Mouse (Mus musculus) midbrain, embryonic 11.5 days (tissue): ENCODE data around the gene Spink4. TPM values are rescaled to one million over a fixed set of nuclear protein-coding genes. Genes with fewer than 3 reads are reported as not detected.

Source experiments
- ATAC-seq: fragments of 200-750 bp; cut with Nextera tagmentation; 2 replicates; pipeline ENCODE4 v1.8.0; 2017; ENCODE audit warnings: moderate TSS enrichment, moderate library complexity; ENCODE audit not compliant: low FRiP score
- DNase-seq: peaks from one replicate; pipeline ENCODE4 v3.0.0; 2015; ENCODE audit warnings: low spot score; ENCODE audit errors: missing footprints
- H3K27ac ChIP-seq: fragments of 300-500 bp; sonication (generic); 2 replicates; pipeline ENCODE4 v1.5.1; 2014; ENCODE audit warnings: low read depth, low read length
- H3K27me3 ChIP-seq: fragments of 300-500 bp; sonication (generic); 2 replicates; pipeline ENCODE4 v1.6.1; 2014; ENCODE audit warnings: mild to moderate bottlenecking, low read length, moderate library complexity, mixed read lengths; ENCODE audit not compliant: control insufficient read depth, insufficient read depth
- H3K36me3 ChIP-seq: fragments of 300-500 bp; sonication (generic); 2 replicates; pipeline ENCODE4 v1.6.1; 2014; ENCODE audit warnings: mild to moderate bottlenecking, low read length, moderate library complexity, mixed read lengths; ENCODE audit not compliant: control insufficient read depth, insufficient read depth
- H3K4me1 ChIP-seq: fragments of 300-500 bp; sonication (generic); 2 replicates; pipeline ENCODE4 v1.6.1; 2014; ENCODE audit warnings: low read length; ENCODE audit not compliant: control insufficient read depth, insufficient read depth
- H3K4me2 ChIP-seq: fragments of 300-500 bp; sonication (generic); 2 replicates; pipeline ENCODE4 v1.6.1; 2014; ENCODE audit warnings: mild to moderate bottlenecking, moderate library complexity
- H3K4me3 ChIP-seq: fragments of 300-500 bp; sonication (generic); 2 replicates; pipeline ENCODE4 v1.5.1; 2014; ENCODE audit warnings: low read depth, low read length
- H3K9ac ChIP-seq: fragments of 300-500 bp; sonication (generic); 2 replicates; pipeline ENCODE4 v1.6.1; 2014; ENCODE audit warnings: low read length
- H3K9me3 ChIP-seq: fragments of 300-500 bp; sonication (generic); 2 replicates; pipeline ENCODE4 v1.6.1; 2016; ENCODE audit warnings: low read length; ENCODE audit not compliant: control insufficient read depth
- WGBS: fragments of 180-500 bp; shearing (Covaris S2); extraction: QIAGEN DNeasy Blood & Tissue Kit; methylation state at CpG from one replicate; pipeline ENCODE4 v1.1.7; 2014; 5-methylcytosine and 5-hydroxymethylcytosine counted together
- polyA plus RNA-seq: library from polyadenylated mRNA; unstranded; fragments of >200 nt; fragmentation: Nextera tagmentation; extraction: Ambion mirVana; gene quantifications from 2 replicates; pipeline ENCODE4 v1.2.1, GENCODE M21; 2014

Spink4 gene
- polyA plus RNA-seq, 1 experiment from 2014 or later: not detected

GRCm38 (mm10) chr4:40895646-40896045 lies 24.2 kb upstream of the Spink4 start:
- Histone ChIP-seq H3K4me1 (no peaks in the 10 kb centered on the region), H3K27ac (no peak overlapping the region), H3K27me3 (no peaks in the 10 kb centered on the region), H3K9me3 (no peaks in the 10 kb centered on the region), H3K36me3 (no peaks in the 10 kb centered on the region), H3K4me2 (no peak overlapping the region), H3K9ac (no peak overlapping the region), H3K4me3 (no peak overlapping the region)
- ATAC-seq: no peak
- no peak for DNase-seq
- WGBS: 94% methylated on average over 2 of the region's 2 CpGs

- ATAC-seq: no peak
Measured at GRCm38 (mm10) chr4:40898476-40899044, 21.3 kb upstream of the Spink4 start.

GRCm38 (mm10) chr4:40899264-40899663 lies 20.6 kb upstream of the Spink4 start:
- Histone ChIP-seq H3K4me3 (no peak overlapping the region), H3K9ac (no peak overlapping the region), H3K4me1 (no peaks in the 10 kb centered on the region), H3K27ac (no peak overlapping the region), H3K9me3 (no peaks in the 10 kb centered on the region), H3K36me3 (no peaks in the 10 kb centered on the region), H3K27me3 (no peaks in the 10 kb centered on the region), H3K4me2 (no peak overlapping the region)
- DNase-seq (no peak), ATAC-seq (no peak)
- 67% methylated on average over 2 of the region's 2 CpGs for WGBS

More at GRCm38 (mm10) chr4:40898476-40899044, 21.3 kb upstream of the Spink4 start:
- DNase-seq: no peak
- no peaks in the 10 kb centered on the region for H3K9me3 ChIP-seq
- WGBS: 87% methylated on average over 6 of the region's 6 CpGs
- no peak overlapping the region for H3K27ac ChIP-seq
- no peaks in the 10 kb centered on the region for H3K27me3 ChIP-seq
- no peaks in the 10 kb centered on the region for H3K4me1 ChIP-seq
- H3K4me3 ChIP-seq: no peak overlapping the region
- H3K9ac ChIP-seq: no peak overlapping the region
- H3K36me3 ChIP-seq: no peaks in the 10 kb centered on the region
- no peak overlapping the region for H3K4me2 ChIP-seq

- no peak overlapping the region for H3K4me3 ChIP-seq
- H3K9me3 ChIP-seq: no peaks in the 10 kb centered on the region
- no peaks in the 10 kb centered on the region for H3K27me3 ChIP-seq
- no peak overlapping the region for H3K4me2 ChIP-seq
- no peak overlapping the region for H3K9ac ChIP-seq
- H3K27ac ChIP-seq: no peak overlapping the region
- no peak for ATAC-seq
- DNase-seq: no peak
- no peaks in the 10 kb centered on the region for H3K4me1 ChIP-seq
- H3K36me3 ChIP-seq: no peaks in the 10 kb centered on the region
- 95% methylated on average over 3 of the region's 3 CpGs for WGBS
Measured at GRCm38 (mm10) chr4:40900071-40900470, 19.8 kb upstream of the Spink4 start.

GRCm38 (mm10) chr4:40900612-40901011 lies 19.2 kb upstream of the Spink4 start:
- no peaks in the 10 kb centered on the region for H3K9me3 ChIP-seq
- 86% methylated on average over 4 of the region's 4 CpGs for WGBS
- H3K27ac ChIP-seq: no peak overlapping the region
- no peak overlapping the region for H3K4me2 ChIP-seq
- no peaks in the 10 kb centered on the region for H3K4me1 ChIP-seq
- no peaks in the 10 kb centered on the region for H3K36me3 ChIP-seq
- no peak overlapping the region for H3K9ac ChIP-seq
- H3K27me3 ChIP-seq: no peaks in the 10 kb centered on the region
- no peak overlapping the region for H3K4me3 ChIP-seq
- DNase-seq: no peak
- ATAC-seq: no peak

GRCm38 (mm10) chr4:40906298-40906697 lies 13.6 kb upstream of the Spink4 start:
- DNase-seq (no peak), ATAC-seq (no peak)
- no peak overlapping the region for H3K4me3 ChIP-seq
- H3K4me2 ChIP-seq: no peak overlapping the region
- no peak overlapping the region for H3K27ac ChIP-seq
- H3K9ac ChIP-seq: no peak overlapping the region
- no peaks in the 10 kb centered on the region for H3K4me1 ChIP-seq
- 63% methylated on average over 1 of the region's 1 CpGs for WGBS
- H3K27me3 ChIP-seq: no peaks in the 10 kb centered on the region
- H3K36me3 ChIP-seq: no peaks in the 10 kb centered on the region
- H3K9me3 ChIP-seq: no peaks in the 10 kb centered on the region

- no peak for ATAC-seq
- H3K36me3 ChIP-seq: no peaks in the 10 kb centered on the region
- no peak for DNase-seq
- no peak overlapping the region for H3K4me2 ChIP-seq
- no peak overlapping the region for H3K27ac ChIP-seq
- H3K9me3 ChIP-seq: no peaks in the 10 kb centered on the region
- no peaks in the 10 kb centered on the region for H3K27me3 ChIP-seq
- WGBS: 62% methylated on average over 20 of the region's 20 CpGs
- no peak overlapping the region for H3K4me3 ChIP-seq
- no peak overlapping the region for H3K9ac ChIP-seq
- no peaks in the 10 kb centered on the region for H3K4me1 ChIP-seq
Measured at GRCm38 (mm10) chr4:40908261-40908969, 11.4 kb upstream of the Spink4 start.

- Histone ChIP-seq H3K9ac (no peak overlapping the region), H3K27ac (no peak overlapping the region), H3K4me3 (no peak overlapping the region), H3K36me3 (no peaks in the 10 kb centered on the region), H3K9me3 (no peaks in the 10 kb centered on the region), H3K27me3 (no peaks in the 10 kb centered on the region), H3K4me1 (no peaks in the 10 kb centered on the region), H3K4me2 (no peak overlapping the region)
- DNase-seq (no peak), ATAC-seq (no peak)
Measured at GRCm38 (mm10) chr4:40914287-40914867, 5.5 kb upstream of the Spink4 start.

GRCm38 (mm10) chr4:40915947-40916346 lies 3.9 kb upstream of the Spink4 start:
- no peak overlapping the region for H3K4me2 ChIP-seq
- DNase-seq (no peak), ATAC-seq (no peak)
- no peak overlapping the region for H3K4me3 ChIP-seq
- H3K4me1 ChIP-seq: no peaks in the 10 kb centered on the region
- H3K27me3 ChIP-seq: no peaks in the 10 kb centered on the region
- no peaks in the 10 kb centered on the region for H3K36me3 ChIP-seq
- 48% methylated on average over 5 of the region's 5 CpGs for WGBS
- H3K9ac ChIP-seq: no peak overlapping the region
- H3K9me3 ChIP-seq: no peaks in the 10 kb centered on the region
- no peak overlapping the region for H3K27ac ChIP-seq
